Mouse (Mus musculus): ENCODE results near the gene Ntn4. TPM values are rescaled to one million over a fixed set of nuclear protein-coding genes. Genes with fewer than 3 reads are reported as not detected.

Ntn4 gene
- total and polyA plus RNA-seq, 3 experiments = not detected

- TF ChIP-seq UBTF (IDR thresholded peaks at IDR 0.05; ENCODE audit: low read depth, low read length) (no peak), ETS1 (conservative IDR thresholded peaks at IDR 0.05; ENCODE audit: low read depth, low read length) (no peak), GABPA (IDR thresholded peaks at IDR 0.05; ENCODE audit: insufficient replicate concordance, low read depth, low read length) (no peak), MEF2A (IDR thresholded peaks at IDR 0.05; ENCODE audit: borderline replicate concordance, low read depth, low read length) (no peak), MYC (IDR thresholded peaks at IDR 0.05; ENCODE audit: low read depth, low read length) (no peak), E2F4 (IDR thresholded peaks at IDR 0.05; ENCODE audit: insufficient replicate concordance, low read depth, low read length) (no peak), POLR2A (IDR thresholded peaks at IDR 0.05; ENCODE audit: low read depth, low read length) (no peak), USF2 (conservative IDR thresholded peaks at IDR 0.05; ENCODE audit: low read depth, low read length) (no peak), ELF1 (IDR thresholded peaks at IDR 0.05; ENCODE audit: low read depth, low read length) (no peak), RCOR1 (conservative IDR thresholded peaks at IDR 0.05; ENCODE audit: low read depth, low read length) (no peak), ZC3H11A (IDR thresholded peaks at IDR 0.05; ENCODE audit: low read depth, low read length) (no peak), CHD1 (IDR thresholded peaks at IDR 0.05; ENCODE audit: low read depth, low read length) (no peak), RAD21 (IDR thresholded peaks at IDR 0.05; ENCODE audit: low read depth, low read length) (no peak), JUN (IDR thresholded peaks at IDR 0.05; ENCODE audit: insufficient read depth, low read depth, low read length) (no peak), NELFE (IDR thresholded peaks at IDR 0.05; ENCODE audit: low read depth, low read length) (no peak), TBP (conservative IDR thresholded peaks at IDR 0.05; ENCODE audit: low read depth, low read length) (no peak), KAT2A (IDR thresholded peaks at IDR 0.05; ENCODE audit: insufficient replicate concordance, low read length) (no peak)
- H3K4me3 ChIP-seq (replicated peaks in 1 of 3; ENCODE audit: low read depth in 2 of 3, low read length in 2 of 3, poor library complexity in 1 of 3) = no peak overlapping the region
- no peaks in the 10 kb centered on the region for H3K36me3 ChIP-seq (replicated peaks in 1 of 2; ENCODE audit: control insufficient read depth in 1 of 2, insufficient read depth in 1 of 2, low read length in 1 of 2)
- in situ Hi-C loops (cut with MboI; ENCODE audit: low pct_ligation_motif_present, low pct_unique_long_range_greater_than_20kb, low sequenced_read_pairs) = loop anchor here (10.0 kb wide), 1 partner anchor 119 kb away; no protein-coding TSS in a partner anchor
- H3K9me3 ChIP-seq (replicated peaks; ENCODE audit: low read length) = peaks cover under 1% of the 10 kb centered on the region
- H3K4me2 ChIP-seq (ENCODE audit: insufficient read depth, low read depth, poor library complexity, severe bottlenecking) = no peak overlapping the region
- no peak for DNase-seq (ENCODE audit: extremely low read depth)
- no peaks in the 10 kb centered on the region for H3K79me2 ChIP-seq (replicated peaks; ENCODE audit: control insufficient read depth, extremely low read depth, insufficient read depth, poor library complexity, severe bottlenecking)
- no peaks in the 10 kb centered on the region for H3K4me1 ChIP-seq (ENCODE audit: control insufficient read depth in 1 of 2, insufficient read depth in 2 of 2)
- dilution Hi-C loops (cut with MboI; ENCODE audit: extremely low pct_ligation_motif_present, extremely low pct_unique_long_range_greater_than_20kb, low sequenced_read_pairs) = no loop called here
- H3K9ac ChIP-seq (ENCODE audit: insufficient read depth, low read depth) = no peak overlapping the region
- H3K27ac ChIP-seq (ENCODE audit: insufficient read depth, low read depth) = no peak overlapping the region
- peaks cover 6% of the 10 kb centered on the region for H3K27me3 ChIP-seq (replicated peaks)
These were observed 4.5 kb upstream of the Ntn4 start for GRCm38 (mm10) chr10:93635941-93636340.

- peak overlapping the region in 1 of 3 experiments; percentile 20 for H3K4me3 ChIP-seq (replicated peaks in 1 of 3; ENCODE audit: low read depth in 2 of 3, low read length in 2 of 3, poor library complexity in 1 of 3)
- no peak overlapping the region for H3K27ac ChIP-seq (ENCODE audit: insufficient read depth, low read depth)
- 0 out of 2 replicates have a peak overlapping the region, but pooled peaks have one; percentile 0 for H3K4me2 ChIP-seq (ENCODE audit: insufficient read depth, low read depth, poor library complexity, severe bottlenecking)
- no peak for TF ChIP-seq POLR2A (IDR thresholded peaks at IDR 0.05; ENCODE audit: low read depth, low read length)
- TF ChIP-seq ELF1 (IDR thresholded peaks at IDR 0.05; ENCODE audit: low read depth, low read length) = no peak
- no peak for TF ChIP-seq E2F4 (IDR thresholded peaks at IDR 0.05; ENCODE audit: insufficient replicate concordance, low read depth, low read length)
- TF ChIP-seq ZC3H11A (IDR thresholded peaks at IDR 0.05; ENCODE audit: low read depth, low read length) = no peak
- no peak for TF ChIP-seq ZMIZ1 (IDR thresholded peaks at IDR 0.05; ENCODE audit: low read depth, low read length)
- TF ChIP-seq NELFE (IDR thresholded peaks at IDR 0.05; ENCODE audit: low read depth, low read length) = no peak
- no peak for TF ChIP-seq JUND (conservative IDR thresholded peaks at IDR 0.05; ENCODE audit: low read depth, low read length)
- TF ChIP-seq UBTF (IDR thresholded peaks at IDR 0.05; ENCODE audit: low read depth, low read length) = no peak
- no peak for TF ChIP-seq MYC (IDR thresholded peaks at IDR 0.05; ENCODE audit: low read depth, low read length)
- no peaks in the 10 kb centered on the region for H3K36me3 ChIP-seq (replicated peaks in 1 of 2; ENCODE audit: control insufficient read depth in 1 of 2, insufficient read depth in 1 of 2, low read length in 1 of 2)
- in situ Hi-C loops (cut with MboI; ENCODE audit: low pct_ligation_motif_present, low pct_unique_long_range_greater_than_20kb, low sequenced_read_pairs) = no loop called here
- peaks cover 2% of the 10 kb centered on the region for H3K9me3 ChIP-seq (replicated peaks; ENCODE audit: low read length)
- no peak overlapping the region for H3K9ac ChIP-seq (ENCODE audit: insufficient read depth, low read depth)
- H3K79me2 ChIP-seq (replicated peaks; ENCODE audit: control insufficient read depth, extremely low read depth, insufficient read depth, poor library complexity, severe bottlenecking) = no peaks in the 10 kb centered on the region
- dilution Hi-C loops (cut with MboI; ENCODE audit: extremely low pct_ligation_motif_present, extremely low pct_unique_long_range_greater_than_20kb, low sequenced_read_pairs) = no loop called here
- no peaks in the 10 kb centered on the region for H3K4me1 ChIP-seq (ENCODE audit: control insufficient read depth in 1 of 2, insufficient read depth in 2 of 2)
- peaks cover 8% of the 10 kb centered on the region for H3K27me3 ChIP-seq (replicated peaks)
- DNase-seq (ENCODE audit: extremely low read depth) = no peak
These were observed 706 bp downstream of the Ntn4 start for GRCm38 (mm10) chr10:93640953-93641820.

Measured in CH12.LX (cell line).